Mouse (Mus musculus) spleen, adult 2 months (tissue): Measurements from ENCODE around the gene Uvssa.

Experiments
- CTCF ChIP-seq: fragments of 200-500 bp; IDR thresholded peaks from 2 replicates; pipeline ENCODE4 v1.5.1; 2011; ENCODE audit warnings: mild to moderate bottlenecking, inconsistent platforms; ENCODE audit not compliant: insufficient read depth, insufficient read length, insufficient replicate concordance; ENCODE audit errors: extremely low read depth
- POLR2A ChIP-seq: fragments of 200-500 bp; IDR thresholded peaks from 2 replicates; pipeline ENCODE4 v1.6.1; 2011; ENCODE audit warnings: low read depth, low read length, inconsistent platforms

DNA sequence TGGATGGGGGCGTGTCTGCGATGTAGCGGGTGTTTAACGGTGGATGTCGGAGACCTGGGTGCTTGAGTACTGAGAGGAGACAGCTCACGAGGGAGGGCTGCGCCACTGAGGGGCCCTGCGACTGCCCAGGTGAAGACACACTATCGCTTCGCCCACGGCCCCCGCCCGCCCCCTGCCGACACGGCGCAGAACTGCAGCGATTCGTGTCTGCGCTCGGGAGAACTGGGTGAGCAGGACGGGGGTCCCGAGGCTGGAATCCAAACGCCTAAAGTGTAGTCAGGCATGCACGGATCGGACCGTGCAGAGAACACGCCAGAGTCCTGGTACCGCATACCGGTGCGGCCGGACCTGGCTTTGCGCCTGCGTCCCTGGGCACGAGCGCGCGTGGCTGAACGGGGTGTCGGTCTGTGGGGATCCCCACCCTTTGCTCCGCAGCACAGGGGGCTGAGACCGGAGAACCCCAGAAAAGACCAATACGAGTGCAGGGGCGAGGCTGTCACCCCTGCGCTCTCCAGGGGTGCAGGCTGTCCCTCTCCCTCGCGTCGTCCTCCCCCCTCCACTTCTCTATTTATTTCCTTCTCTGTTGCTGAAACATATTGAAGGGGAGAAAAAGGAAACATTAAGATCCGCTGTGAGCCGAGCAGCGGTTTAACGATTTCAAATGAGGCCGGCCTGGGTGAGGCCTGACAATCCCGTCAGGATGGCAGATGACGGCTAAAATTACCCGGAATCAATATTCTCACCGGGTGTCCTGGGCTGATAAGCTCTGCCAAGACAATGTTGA, 64.8 kb downstream of the Uvssa start:
- TF ChIP-seq CTCF: peak; percentile 81
- no peak for TF ChIP-seq POLR2A
